Mouse (Mus musculus) spleen, postnatal 10 days (tissue): ENCODE measurements around the gene Tmem176b.
"Not testable (repeated sequence)": the region's sequence is repeated elsewhere in the genome, so short reads cannot be mapped to it uniquely, and the experiment has no call there.

Experiments used
- DNase-seq, 2 experiments: peaks; one replicate each; pipeline ENCODE4 v3.0.0; 2021 to 2022; ENCODE audit warnings: low spot score in 2 of 2

Tmem176b gene

DNA sequence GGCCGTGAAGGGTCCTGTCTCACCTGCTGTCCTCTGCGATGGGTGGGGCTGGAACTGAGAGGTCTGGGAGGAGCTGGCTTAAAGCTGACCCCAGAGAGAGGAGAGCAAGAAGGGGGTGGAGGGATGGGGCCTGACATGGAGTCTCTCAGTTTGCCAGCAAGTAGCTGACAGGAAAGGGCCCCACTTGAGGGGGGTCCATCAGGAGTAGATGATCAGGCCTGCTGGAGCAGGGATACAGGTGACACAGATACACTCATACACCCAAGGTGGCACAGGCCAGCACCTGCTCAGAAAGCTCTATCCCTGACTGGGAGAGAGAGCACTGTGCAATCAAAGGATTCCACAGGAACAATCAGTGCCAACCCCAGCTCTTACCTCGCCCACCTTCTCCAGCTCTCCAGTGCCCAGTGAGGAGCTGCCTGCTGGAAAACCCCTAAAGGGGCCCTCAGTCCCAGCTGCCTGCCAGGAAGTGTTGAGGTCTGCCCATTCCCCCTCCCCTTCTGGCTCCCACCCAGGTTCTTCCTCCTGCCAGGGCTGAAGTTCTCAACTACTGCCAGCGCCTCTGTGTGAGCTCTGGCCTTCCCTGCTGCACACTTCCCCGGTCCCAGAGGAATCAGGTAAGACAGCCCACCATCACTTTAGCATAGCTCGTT lies at the start of gene Tmem176b:
Gene Tmem176b, minus strand, starts transcription at position 524 of the 653 bp plus-strand sequence.
- peak in 1 of 2 experiments; percentile 69 for DNase-seq

DNA sequence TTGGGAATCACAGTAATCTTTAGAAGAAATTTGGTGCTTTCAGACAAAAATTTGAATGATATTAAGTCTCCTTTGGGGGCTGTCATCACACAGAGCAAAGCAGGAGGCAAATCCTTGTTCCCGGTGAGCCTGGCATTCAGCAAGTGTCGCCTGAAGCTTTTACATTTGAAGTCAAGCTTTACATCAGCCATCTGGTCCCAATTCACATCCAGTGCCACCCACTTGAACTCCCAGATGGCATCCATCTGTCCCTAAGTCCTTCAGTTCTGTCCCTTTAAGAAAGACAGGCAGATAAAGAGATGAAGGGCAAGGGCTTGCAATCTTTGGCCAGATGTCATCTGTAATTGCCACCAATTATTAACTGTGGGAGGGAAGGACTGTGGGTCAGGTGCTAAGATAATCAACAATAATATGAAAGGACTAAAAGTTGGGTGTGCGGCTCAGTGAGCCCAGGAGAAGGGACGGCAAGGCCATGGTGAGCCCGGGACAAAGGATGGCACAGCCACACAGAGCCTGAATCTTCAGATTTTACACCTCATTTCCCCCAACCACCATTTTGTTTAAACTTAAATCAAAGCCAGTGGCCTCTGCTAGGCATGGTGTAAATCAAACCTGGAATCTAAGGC lies 35.3 kb upstream of the Tmem176b start:
- DNase-seq, result no peak

DNA sequence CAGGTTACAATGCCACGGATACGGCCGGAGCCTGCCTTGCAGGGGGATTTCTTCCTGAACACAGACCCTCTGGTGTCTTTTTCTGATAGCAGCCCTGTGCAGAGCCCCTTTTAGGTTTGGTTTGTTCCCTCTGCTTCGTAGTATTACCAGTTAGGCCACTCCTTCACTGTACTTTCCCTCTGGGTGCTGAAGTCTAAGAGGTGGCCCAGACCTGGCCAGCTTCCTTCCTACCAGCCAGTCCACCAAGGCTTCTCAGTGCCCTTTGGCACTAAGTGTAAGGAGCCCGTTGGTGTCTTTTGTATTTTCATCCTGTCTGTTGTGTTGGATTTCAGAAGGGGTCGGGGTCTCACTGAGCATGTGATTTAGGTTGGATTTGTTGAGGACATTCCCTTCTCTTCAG lies 34.2 kb upstream of the Tmem176b start:
- no peak for DNase-seq

DNA sequence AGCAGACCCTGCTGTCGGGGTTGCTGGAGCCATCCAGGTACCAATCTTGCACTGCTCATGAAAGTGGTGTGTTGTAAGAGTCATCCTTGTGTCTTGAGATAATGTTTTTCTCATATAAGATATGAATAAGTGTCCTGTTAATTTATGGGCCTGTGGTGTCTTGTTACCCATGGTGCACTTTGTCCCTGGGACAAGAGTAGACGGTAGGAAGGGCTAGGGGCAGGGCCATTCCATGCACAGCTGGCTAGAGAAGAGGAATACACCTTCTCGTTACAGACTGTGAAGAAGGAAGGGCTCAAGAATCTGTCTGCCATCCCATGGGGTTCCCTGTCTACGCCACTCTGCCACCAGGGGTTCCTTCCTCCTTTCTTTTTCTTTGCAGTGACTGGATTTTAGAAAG lies 33.3 kb upstream of the Tmem176b start:
- no peak for DNase-seq

DNA sequence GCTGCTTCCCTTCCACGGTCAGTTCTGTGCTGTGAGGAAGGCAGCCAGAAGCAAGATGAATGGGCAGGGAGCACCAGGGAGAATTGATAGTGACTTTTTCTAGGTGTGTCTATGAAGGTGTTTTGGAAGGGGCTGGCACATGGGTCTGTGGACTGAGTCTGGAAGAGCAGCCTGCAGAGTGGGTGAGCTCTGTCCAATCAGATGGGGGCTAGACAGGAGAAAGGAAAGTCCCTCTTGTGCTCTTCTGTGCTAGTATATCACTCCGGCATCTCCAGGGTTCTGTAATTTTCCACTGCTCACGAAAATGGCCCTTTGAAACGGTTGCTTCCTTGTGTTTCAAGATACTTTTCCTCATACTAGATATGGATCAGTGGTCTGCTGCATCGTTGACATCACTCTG lies 31.3 kb upstream of the Tmem176b start, which contains the start of gene Aoc1:
Gene Aoc1, plus strand, starts transcription at position 301 of the 400 bp plus-strand sequence.
- no peak for DNase-seq

DNA sequence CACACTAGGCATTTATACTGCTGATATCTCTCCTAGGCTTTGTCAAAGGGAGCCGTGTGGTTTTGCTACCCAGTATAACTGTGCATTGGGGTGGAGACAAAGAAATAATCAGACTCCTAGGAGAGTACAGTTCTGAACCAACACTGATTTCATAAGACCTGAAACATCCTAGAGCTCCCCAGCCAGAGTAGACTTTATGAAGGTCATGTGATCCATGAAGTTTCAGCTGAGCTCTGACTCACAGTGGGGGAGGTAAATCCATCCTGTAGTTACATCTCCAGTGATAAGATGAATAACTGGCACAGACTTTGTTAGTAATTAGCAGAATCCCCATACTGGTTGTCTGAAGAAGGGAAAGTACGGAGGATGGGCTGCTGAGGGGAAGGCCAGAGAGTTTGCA lies 28.5 kb upstream of the Tmem176b start:
- DNase-seq, result no peak

DNA sequence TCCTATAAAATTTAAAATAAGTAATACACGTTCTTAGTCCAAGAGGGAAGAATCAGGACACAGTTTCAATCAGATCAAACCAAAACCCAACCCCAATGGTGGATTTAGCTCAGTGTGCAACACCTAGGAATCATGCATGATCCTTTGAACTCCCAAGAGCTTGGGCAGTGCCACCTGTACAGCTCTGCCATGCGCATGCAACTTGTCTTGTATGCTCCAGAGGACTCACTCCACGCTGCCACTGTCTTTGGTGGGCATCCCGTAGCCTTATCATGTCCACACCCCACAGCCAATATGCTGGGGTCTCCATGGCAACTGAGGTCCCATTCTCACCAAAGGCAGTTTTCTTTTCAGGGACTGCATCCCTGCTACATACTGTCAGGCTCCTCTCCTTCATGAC lies 25.9 kb upstream of the Tmem176b start:
- no peak for DNase-seq

DNA sequence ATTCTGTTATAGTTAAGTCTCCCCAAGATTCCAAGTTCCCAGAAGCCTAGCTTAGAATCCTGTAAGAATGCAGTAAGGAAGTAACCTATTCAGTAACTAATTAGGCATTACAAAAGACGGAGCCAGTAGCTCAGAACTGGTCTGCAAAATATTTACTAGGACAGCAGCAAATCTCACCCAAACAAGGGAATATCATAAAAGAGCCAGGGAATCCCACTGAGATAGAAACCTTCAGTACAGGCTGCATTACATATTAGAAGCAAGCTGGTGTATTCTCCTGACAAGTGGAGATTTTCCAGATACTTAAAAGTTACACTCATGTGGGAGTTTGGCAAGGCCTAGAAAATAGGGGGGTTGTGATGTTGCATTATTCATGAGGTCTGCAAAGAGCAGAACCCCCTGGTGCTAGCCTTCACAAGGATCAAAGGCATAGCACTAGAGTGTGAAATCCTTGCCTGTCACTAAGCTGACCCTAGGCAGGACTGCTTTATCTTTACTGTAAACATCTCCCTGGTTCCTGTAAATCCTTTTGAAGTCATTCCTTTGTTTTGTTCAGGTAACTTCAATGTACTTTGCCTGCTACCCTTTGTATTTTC lies 25.2 kb upstream of the Tmem176b start:
- DNase-seq, result not testable (repeated sequence)

DNA sequence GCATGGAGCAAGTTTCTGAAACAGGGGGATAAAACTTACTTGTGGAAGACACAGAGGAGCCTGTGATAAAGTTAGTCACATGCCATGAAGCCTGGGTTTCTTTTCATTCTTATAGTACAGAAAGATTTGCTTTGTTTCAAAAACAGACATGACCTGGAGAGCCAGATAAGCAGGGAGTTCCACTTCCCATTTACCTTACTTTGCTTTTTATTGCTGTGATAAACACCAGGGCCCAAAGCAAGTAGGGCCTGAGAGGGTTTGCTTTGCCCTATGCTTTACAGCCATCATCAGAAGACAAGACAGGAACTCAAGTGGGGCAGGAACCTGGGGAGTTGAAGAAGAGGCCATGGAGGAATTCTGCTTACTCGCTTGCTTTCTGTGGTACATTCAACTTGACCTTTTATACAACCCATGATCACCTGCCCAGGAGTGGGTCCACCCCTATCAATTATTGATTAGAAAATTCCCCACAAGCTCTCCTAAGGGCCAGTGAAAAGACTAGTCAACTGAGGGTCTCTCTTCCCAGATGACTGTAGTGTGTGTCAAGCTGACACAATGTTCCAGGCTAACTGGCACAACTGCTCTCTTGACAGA lies 24.0 kb upstream of the Tmem176b start:
- DNase-seq, result no peak

DNA sequence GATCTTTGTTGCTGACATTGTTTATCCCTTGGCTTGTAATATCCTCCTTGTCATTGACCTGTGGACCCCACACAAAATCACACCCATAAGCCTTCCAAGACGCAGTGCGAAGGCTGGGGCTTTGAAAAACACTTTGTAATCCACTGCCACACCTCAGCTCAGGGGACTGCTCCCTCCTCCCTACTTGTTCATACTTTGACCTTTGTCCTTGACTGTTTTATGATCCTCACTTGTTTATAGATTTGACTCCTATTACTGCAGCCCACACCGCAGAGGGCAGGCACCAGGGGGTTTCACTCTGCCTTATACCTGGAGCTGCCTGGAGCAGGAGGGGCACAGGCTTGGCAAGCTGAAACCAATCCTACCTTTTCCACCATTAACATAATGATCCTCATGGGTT lies 23.4 kb upstream of the Tmem176b start:
- DNase-seq, result no peak

DNA sequence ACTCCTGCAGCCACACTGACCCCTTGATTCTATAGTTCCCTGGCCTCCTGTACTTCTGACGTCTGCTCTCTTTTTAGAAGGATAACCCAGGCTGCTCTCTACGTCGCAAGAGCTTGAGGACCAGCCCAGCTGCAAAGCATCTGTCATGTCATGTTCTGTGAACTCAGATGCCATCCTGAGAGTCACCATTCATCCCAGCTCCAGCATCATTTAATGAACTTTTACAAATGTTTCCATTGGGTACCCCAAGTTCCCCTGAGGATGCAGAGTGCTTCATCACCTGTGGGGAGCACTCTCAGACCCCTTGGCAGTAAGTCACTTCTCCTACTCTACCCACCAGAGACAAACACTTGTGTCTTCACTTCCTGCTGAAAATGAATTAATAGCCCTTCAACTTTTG lies 22.9 kb upstream of the Tmem176b start:
- DNase-seq, result no peak

DNA sequence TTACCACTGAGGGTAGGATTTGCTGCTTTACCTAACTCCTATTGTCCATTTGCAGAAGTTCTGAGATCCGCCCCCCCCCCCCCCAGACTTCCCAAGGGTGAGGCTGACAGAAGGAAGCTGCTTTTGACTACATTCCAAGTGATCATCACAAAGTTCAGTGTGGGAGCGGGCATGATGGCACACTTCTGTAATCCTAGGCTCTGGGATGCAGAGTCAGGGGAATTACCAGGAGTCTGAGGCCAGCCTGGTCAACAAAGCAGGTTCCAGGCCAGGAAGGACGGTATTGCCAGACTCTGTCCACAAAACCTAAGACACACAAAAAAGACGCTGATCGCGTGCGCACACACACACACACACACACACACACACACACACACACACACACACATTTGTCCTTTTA lies 22.2 kb upstream of the Tmem176b start:
- DNase-seq, result no peak

DNA sequence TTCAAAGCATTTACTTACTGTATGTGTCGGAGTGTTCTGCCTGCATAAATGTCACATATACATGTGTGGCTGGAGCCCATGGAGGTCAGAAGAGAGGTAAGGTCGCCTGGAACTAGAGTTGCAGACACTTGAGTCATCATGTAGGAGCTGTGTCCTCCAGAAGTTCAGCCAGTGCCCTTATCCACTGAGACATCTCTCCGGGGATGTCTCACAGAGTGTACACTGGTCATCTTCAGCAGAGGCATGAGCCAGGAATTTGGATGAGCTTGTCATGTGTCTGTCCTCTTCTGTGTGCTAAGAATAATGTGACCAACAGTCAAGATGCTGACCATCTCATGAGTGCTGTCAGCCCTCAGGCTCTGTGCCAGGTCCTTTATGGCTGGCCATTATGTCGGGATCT lies 21.5 kb upstream of the Tmem176b start:
- no peak for DNase-seq

DNA sequence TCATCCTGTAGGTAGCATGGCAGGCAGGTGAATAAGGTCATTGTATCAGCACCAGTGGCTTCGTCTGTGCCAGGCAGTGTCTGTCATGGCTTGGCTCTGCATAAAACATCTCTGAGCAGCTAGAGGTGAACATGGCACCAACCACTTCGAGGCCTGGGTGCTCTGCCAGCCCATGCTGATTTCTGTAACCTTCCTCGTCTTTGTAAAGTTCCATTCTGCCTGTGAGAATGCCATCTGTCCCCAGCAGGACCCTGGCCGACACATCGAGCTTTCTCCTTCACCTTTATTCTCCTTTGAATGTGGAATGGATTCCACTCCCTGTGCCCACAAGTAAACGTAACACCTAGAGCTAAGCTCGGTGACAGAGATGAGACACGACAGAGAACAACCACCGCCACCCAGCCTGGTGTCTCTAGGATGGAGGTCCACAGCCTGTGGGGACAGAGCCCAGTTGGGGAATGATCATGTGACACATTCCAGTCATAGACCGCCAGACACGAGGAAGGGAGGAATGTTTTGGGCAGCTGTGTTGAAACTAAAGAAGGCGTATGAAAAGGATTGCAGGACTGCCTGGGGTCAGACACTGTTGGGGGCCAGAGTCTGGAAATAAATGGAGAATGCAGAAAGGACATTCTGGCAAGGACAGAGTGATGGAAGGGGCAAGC lies 20.5 kb upstream of the Tmem176b start:
- no peak for DNase-seq

DNA sequence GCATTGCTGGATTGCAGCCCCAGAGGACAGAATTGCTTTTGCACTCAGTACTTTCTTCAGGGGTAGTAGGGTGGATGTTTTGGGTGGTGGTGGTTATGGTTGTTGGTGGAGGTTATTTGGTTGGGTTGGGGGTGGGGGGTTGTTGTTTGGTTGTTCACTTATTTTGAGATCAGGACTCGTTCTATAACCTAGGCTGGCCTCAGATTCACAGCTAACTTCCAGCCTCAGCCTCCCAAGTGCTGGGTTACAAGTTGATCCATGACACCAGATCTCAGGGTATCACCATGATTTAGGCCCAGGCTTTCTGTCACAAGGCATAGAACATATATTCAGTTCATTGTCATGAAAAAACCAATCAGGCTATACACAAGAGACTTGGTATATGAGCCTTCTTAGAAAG lies 19.6 kb upstream of the Tmem176b start:
- no peak for DNase-seq

DNA sequence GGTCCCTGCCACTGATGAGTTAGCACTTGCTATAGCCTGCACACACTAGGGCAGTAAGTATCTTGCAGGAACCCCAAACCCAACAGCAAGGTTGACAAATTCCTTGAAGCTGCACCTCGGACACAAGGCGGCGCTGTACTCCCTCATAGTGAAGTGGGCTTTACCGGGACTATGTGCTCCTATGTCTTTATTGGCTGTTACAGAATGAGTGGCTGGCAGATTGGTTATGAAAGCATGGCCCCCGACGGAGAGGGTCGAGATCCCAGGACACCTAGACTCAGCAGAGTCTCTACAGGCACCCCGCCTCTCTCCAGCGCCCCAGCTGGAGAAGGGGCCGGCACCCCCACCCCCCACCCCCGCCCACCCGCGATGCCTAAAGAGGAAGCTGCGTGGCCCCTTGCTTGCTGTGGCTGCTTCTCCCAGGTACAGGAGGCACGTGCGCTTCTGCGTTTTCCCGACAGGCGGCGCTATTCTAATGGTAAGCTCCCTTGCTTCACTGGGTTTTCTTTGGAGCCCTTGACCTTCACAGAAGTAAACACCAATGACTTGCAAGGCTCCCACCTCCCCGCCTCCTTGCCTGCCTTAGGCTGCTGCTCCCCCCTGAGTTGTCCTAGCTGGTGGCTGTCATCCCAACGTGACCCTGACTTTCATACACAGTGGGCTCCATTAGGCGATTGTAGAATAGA lies 19.0 kb upstream of the Tmem176b start:
- DNase-seq, result peak in 1 of 2 experiments; percentile 74

DNA sequence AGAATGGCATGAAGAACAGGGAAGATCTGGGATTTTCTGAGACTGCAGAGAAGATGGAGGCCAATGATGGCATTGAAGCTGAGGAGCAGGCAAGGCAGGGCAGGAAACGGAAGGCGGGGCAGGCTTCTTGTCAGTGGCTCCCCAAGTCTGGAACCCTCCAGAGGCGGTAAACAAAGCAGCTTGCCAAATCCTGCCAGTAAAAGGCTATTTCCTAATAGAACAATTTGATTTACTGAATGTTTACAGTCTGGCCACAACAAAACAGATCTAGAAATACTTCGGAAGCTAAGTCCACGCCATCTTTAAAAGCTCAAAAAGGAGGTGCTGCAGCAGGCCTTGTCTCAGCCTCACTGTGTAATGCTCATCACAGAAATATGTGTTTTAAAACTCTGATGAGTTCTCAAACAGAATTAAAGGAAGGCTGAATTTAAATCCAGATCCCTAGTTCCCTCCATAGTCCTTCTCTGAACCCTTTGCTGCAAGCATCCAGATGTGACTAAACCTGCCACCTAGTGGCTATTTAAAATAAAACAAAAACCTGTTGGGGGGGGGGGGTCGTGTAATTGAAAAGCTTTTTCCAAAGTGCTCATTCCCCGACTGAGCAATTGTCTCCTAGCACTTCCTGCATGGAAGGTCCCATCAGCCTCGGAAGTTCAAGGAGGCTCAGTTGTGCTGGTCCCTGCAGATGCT lies 16.5 kb upstream of the Tmem176b start:
- no peak for DNase-seq

DNA sequence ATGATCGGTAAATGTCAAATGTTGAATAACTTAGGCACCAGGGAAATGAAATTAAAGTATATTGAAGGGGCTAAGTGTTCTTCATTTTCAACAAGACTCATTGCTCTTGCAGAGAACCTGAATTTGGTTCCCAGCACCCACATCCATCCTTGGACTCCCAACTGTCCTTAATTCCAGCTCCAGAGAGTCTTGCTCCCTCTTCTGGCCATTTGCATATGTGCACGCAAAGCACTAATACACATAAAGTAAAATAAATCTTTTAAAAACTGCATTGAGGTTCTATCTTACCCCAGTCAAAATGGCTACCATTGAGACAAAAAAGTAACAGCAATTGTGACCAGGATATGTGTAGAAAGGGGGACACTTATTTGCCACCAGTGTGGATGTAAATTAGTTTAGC lies 12.9 kb upstream of the Tmem176b start:
- DNase-seq, result no peak

DNA sequence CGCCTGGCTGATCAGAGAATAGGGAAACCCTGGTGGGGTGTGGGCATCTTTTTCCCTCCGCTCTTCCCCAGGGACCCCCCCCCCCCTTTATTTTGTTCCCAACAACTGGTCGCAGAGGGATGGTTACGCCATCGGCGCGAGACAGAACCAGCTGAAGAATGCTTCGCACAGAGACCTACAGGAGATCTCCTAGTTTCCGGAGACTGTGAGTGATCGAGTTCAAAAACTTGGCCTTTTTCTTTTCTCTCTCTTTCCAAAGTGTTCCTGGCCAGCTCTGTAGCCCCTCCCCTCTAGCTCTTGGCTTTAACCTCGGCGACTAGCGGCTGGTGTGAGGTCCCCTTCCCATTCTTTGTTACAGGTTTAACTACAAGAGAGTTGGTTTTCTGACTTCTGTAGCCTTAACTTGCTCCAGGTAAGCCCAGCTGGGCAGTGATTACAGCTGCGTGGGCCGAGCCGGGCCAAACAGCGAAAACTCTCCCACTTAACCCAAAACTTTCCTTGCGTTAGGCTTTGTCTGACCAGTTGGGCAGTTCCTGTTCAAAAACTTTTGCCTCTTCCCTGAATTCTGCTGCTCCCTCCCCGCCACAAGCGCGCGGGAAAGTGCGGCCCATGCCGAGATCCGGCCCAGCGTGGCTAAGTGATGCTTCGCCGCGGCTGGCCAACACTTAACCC lies 10.7 kb upstream of the Tmem176b start:
- no peak for DNase-seq

DNA sequence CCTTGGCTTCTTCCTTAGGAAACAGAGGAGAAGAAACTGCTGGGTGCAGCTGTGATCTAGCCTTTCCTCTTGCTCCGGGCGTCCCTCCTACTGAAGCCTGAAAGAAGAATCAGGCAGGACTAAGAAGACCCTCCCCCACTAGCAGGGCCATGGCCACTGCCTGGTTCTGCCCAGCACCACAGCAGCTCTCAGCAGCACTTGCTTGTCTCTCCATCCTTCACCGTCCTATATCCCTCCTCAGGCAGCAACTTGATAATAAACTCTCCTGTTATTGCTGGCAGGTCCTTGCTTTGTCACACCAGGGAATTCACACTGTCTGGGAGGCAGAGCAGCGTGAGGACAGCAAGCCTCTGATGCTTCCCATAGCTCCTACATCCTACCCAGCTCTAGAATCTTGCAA lies 3.8 kb upstream of the Tmem176b start:
- DNase-seq, result no peak
